Mouse (Mus musculus): ENCODE data around the gene Ano10. TPM values are rescaled to one million over a fixed set of nuclear protein-coding genes. Genes with fewer than 3 reads are reported as not detected.
"Not testable (repeated sequence)": the region's sequence is repeated elsewhere in the genome, so short reads cannot be mapped to it uniquely, and the experiment has no call there.

Gene Ano10
- total RNA-seq, 2 experiments from 2014 or later, result 20.4 to 20.8 TPM

DNA sequence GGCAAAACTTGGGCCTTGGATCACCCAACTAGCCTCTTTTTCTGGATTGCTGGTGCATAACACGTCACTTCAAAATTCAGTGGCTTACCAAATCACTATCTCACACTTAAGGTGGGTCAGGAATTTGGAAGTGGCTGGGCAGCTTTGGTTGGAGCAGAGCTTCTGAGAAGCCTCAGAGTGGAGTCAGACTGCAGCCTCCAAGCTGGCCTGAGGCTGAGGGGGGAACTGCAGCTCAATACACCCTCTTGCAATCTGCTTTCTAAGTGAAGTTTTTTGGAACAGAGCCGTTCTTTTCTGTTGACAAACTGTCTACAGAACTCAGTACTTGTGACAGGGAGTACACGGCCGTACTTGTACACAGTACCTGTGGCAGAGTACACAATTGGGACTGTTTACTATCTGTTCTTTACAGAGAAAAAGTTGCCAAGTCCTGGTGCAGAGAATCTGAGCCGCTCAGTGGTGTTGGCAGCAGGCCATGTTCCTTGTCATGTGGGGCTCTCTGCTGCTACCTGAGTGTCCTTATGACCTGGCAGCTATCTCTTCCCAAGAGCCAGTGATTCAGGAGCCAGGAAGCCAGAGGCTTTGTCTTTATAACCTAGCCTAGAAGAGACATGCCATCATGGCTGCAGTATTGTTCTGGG is 99.1 kb downstream of the Ano10 start:
- no peak for DNase-seq

DNA sequence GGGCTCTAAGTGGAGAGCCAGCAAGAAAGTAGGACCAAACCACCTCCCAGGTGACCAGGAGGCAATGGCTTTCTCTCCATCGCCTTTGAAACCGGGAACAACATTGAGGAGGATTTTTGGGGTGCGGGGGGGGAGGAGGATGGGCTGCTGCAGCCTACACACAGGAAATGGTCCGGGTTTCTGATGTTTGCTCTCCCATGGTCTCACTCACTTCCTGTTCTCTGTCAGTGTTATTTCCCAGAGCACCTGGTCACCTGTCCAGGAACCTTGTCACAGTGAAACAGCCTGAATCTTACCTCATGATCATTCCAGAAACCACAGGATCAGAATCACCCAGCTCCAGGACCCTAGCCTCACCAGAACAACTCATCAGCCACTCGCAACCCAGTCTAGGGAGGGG is 100.4 kb downstream of the Ano10 start:
- DNase-seq, result no peak

DNA sequence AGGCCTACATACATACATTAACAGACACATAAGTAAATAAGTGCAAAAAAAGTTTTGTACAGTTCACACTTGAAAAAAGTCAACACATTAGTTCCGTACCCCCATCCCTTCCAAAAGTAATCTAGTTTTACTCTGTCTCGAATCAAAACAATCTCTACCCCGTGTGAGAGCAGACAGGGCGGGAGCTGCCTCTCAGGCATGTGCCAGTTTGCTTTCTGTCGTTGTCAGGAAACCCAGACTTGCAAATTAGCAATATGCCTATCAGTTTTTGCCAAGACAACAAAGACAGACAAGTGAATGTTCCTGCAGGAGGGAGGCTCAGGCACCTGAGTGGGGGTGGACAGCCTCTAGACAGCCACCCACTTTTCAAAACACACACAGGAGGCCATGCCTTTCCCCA is 100.9 kb downstream of the Ano10 start:
- peak in 1 of 2 experiments; percentile 30 for DNase-seq

DNA sequence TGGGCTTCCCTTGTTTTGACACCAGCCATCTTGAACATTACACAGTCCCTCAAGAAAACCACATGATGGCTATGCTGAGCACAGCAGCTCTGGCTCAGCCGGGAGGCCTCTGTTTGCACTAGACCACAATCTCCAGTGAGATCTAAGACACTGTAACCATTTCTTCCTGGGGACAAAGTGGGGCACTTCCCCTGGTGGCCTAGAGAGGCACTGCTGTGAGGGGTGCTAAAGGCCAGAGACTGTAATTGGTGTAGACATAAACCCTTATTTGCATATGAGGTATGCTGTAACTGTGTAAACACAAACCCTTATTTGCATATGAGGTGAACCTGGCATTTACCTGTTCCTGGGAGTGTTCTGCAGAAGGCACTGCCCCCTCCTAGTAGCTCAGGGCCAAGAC is 105.5 kb downstream of the Ano10 start:
- DNase-seq, result no peak

DNA sequence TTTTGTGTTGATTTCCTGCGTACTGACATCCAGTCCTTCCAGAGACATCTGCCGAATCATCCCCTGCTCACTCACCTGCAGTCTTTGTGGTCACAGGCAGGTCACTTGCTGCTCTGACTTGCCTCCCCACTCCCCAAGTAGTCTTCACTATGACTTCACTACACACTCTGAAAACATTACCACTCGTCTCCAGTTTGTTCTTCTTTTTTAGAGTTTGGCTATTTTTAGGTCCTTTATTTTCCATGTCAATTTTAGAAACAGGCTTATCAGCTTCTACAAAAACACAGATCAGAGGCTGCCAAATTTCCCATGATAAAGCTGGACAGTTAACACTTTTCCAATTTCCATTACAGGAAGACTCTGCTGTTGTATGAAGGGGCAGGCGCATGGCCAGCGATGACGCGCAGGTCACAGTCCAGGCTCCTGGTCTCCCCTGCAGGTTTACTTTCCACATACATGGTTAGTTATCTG is 106.7 kb downstream of the Ano10 start:
- no peak for DNase-seq

DNA sequence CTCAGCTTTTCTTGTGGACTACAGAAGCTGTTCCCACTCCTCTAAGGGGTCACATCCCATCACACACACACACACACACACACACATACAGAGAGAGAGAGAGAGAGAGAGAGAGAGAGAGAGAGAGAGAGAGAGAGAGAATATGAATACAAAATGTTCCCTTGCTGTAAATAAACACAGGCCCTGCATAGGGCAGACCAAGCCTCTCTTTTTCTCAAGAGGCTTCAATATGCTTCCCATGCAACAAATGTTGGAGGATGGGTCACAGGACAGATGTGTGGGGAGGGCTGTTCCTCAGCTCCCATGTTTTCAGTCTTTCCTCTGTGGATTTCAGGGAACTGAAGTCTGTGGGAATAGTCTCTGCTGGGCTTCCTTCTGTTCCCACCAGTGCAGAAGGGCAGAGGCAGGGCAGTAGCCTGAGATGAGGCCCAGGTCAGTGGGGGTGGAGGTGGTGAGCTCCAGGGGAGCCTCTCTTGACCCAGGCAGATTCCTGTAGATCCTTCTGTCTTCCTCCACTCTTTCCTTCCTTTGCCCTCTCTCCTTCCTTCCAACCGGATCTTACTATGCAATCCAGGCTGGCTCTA is 107.5 kb downstream of the Ano10 start:
- no peak for DNase-seq

DNA sequence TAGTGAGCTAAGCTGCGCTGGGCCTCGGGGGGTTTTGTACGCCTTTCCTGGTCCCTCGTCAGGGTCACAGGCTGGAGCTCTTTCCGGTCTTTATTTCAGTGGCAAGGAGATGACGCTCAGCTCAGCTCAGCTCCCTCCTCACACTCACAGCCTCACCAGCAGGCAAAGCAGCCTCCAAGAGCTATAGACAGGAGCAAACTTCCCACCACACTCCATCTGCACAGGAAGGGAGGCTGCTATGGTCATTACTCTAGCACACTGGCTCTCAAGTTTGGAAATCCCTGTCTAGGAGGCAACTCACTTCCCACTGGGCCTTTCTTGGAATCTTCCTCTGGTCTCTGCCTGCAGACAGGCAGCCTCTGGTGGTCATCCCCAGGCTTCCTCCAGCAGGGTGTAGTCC is 108.3 kb downstream of the Ano10 start:
- DNase-seq, result no peak

DNA sequence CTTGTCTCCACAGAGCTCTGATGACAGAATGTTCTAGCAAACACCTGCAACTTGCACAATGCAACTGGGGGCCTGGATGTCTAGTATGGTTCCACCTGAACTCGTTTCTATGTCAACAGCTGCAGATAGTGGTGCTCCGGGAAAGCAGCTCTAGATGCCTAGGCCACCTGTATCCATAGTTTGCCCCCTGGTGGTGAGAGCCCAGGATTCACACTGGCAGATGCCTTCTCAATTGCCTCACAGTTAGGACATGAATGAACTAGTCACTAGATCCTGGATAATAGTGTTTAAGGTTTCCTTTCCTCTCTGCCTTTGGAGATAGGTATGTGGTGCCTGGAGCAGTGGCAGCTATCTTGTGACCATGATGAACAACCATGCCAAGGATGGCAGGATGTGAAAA is 109.2 kb downstream of the Ano10 start:
- peak; percentile 66 to 71 for DNase-seq

DNA sequence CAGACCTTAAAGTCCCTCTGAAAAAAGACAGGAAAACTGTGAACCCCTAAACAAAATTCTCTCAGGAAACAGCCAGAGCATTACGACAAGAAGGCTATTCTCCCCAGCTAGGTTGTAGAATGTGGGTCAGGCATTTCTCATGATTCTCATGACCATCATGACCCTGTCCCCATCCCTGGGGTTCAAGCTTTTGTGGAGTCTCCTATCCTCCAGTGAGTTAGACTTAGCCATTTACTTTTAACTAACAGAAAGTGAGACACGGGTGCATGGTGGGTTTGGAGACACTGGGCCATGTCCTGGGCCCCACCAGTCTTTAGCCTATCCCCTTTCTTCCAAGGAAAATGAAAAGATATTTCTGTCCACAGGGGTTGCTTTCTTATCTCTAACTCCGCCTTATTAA is 109.9 kb downstream of the Ano10 start:
- no peak for DNase-seq

DNA sequence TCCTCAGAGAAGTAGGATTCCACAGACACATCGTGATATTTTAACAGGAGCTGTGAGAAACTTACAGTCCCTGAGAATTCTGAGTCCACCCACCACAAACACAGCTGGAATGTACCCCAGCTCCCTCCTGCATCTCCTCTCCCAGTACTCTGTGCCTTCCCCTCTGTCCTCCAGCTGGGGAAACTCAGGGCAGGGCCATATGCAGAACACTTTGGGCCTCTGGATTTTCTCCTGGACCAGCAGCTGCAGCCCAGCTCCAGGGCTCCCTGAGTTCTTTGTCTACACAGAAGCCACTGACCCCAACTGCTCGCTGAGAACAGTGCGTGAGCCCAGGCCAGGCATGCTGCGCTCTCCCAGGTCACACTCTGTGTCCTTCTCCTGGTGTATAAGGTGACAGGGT is 111.1 kb downstream of the Ano10 start:
- no peak for DNase-seq

DNA sequence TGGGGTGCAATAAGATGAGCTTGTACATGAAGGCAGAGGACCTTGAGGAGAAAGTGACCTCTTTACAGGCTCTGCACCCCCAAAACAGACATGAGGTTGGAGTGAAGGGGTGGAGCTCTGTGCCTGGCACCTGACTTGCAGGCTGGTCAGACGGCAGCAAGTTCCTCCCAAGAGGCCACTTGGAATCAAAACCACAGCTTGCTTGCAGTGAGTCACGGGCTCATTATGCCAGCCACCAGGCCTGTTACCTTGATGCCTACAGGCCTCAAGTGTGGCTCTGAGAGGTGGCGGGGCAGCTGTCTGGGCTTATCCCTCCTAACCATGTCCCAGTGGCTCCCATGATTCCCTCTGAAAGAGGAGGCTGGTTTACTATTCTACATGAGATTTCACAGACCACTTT is 114.1 kb downstream of the Ano10 start:
- no peak for DNase-seq

DNA sequence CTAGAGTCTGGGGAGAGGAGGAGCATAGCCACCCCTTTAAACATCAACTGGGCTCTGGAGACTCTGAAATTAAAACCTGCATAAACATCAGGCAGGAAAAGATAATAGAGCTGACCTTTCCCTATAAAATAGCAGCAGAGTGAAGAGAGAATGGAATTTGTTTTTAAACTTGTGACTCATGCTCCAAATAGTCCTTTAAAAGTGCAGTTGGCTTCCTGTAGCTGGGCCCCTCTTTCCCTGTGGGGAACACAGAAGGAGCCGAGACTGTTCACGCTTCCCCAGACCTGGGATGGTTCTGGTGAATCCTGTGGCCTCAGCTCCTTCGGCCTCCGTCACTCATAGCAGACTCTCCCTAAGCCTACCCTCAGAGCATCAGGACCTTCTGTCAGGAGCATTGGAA is 115.8 kb downstream of the Ano10 start:
- no peak for DNase-seq

DNA sequence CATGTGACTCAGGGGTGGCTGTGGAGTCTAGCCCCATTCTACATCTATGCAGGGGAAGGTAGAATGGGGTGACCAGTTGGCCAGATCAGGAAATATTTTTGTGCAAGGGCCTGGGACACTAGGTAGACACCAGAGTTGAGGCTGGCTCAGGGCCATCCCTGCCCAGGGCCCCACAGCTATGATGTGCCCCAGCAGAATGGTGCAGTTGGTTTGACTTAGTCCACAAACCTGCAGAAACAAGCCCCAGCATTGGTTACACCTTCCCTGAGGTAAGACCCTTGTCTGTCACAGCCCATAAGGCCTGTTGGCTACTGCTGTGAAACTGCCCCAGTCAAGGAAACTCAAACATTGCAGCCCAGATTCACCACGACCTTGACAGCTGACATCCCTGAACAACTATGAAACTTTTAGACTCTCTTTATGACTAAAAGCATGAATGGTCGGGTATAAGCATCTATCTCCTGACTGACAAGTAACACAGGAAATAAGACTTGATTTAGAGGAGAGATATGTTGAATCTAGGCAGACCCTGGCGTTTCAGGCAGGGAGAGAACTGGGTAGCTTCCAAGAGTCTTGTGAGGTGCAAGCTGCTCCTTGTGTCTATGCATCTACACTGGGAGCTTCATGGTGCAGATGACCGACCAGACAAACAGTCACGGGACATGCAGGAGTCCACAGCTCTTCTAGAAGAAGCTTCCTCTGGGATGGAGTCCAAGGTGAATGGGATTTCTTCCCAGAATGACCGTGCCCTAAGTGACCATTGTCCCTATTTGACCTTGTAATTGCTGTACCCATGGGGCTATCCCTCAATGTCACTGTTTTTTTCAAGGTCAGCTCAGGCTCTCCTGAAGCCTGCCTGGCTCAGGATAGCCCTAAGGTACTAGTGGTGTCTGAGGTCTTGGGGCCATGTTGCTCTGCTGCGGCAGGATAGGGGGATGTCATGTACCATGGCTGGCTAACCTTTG is 116.7 kb downstream of the Ano10 start:
- no peak for DNase-seq

DNA sequence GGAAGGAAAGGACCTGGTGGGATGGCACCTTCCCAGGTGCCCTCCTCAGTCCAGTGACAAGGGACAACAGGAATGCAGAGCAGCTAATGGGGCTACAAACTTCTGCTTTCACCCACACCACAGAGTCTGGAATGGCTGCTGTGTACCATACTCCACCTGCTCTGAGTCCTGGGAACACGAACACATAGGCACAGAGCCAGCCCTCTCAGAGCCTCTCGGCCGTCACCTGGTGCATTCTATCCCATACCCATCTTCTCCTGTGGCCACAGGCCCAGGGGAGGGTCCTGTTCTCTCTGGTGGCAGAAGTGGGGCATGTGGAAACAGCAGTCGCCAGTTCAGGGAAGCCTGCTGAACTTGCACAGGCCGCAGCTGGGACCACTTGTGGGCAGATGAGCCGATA is 119.5 kb downstream of the Ano10 start:
- DNase-seq, result no peak

DNA sequence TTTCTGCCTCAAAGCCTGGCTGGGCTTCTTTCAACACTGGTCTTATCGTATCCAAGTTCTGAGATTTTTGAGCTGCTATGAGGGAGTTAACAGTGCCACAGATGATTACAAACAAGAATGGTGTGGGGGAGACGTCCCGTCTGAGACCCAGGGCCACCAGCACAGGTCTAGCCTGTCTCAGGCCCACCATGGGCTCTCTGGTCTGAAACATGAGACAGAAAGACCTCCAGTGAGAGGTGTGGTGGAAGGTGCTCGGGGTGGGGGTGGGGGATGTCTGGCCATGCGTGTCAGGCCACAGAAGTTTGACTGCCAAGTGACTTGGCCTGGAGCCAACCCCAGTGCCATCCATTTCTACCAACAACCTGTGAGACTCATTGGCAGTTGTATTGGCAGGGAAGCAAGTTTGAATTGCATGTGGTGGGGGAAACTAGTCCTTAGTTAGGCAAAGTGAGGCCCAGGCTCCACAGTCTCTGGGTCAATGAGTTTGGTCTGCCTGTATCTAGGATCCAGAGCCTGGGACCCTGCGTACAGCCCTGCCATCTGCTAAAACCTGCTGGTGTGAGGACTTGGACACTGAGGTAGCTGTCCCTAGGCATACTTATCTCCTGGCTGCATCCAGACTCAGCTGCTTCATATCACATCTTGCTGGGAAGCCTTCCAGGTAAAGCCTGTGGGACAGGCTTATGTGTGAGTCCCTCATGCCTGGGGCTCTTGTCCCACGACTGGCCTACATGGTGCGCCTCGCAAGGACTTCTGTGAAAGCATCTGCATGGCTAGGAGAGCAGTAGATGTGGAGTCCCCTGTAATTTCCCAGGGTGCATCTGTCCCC is 120.6 kb downstream of the Ano10 start:
- no peak for DNase-seq

DNA sequence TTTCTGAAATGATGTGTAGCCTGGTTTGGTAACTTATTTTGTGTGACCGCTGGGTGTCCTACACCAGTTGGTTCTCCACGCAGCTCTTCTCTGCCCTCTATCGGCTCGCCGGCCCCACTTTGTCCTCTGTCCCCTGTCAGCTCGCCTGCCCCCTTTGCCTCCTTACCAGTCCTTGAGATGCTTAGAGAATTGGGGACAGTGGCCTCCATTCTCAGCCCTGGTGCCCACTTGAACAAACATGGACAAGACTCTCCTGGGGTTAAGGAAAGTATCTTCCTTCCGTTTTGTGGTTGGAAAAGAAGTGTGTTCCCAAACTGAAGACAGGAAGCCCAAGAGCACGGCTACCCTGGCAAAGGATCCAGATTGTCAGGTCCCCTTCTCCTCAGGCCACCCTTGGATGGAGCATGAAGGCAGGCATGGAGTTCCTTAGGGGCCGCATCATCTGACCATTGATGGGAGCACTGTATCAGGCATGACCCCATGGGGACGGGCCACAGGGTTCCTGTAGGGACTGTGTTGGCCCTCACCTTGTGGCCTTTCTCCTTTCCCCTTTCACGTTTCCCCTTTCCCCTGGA is 121.5 kb downstream of the Ano10 start:
- no peak for DNase-seq

DNA sequence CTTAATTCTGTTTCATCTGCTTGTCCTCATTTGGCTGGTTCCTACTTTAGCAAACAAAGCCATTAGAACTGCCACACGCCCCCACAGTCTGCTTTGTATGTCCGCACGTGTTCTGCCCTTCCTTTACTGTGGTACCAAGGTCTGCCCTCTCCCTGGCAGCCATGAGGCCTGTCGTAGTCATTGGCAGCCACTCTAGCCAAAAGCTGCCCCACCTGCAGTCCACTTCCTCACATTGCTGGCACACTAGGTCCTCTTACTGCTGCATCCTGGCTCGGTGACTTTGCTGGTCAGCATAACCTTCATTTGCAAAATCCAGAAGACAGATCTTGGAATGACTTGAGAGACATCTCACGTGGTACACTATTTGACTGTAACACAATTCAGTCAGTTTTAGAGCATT is 124.3 kb downstream of the Ano10 start:
- DNase-seq, result no peak

DNA sequence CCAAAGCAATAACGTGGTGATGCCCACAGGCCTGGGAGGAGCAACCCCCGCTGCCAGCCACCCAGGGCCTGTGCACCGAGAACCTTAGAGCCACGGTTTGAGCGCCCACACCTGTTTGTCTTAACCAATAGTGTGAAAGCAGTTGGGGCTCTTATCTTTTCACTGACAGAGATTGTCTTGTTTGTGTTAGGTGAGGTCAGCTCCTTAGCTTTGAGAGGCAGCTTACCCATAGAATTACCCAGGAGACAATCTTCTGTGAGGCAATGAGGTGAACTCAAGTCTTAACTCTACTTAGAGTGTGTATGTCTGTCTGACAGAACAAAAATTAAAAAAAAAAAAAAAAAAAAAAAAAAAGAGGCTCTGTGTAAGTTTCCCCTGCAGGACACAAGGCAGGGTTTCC is 126.5 kb downstream of the Ano10 start:
- not testable (repeated sequence) for DNase-seq

DNA sequence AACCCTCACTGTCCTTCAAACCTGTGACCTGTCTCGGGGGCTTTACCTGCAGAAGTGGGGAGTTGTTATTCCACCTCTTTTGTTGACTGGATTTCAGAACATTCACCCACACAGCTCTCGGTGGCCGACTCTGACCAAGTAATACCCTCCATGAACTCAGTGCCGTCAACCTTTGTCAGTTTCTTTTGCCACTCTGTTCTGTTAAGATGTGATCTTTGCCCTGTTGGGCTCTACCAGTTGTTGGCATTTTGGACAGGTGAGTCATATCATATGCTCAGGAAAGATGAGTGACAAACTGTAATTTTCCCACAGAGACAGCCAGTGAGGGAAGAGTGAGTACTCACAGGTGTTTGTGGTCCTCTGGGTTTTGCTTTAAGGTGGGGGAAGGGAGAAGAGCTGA is 129.7 kb downstream of the Ano10 start:
- DNase-seq, result no peak

DNA sequence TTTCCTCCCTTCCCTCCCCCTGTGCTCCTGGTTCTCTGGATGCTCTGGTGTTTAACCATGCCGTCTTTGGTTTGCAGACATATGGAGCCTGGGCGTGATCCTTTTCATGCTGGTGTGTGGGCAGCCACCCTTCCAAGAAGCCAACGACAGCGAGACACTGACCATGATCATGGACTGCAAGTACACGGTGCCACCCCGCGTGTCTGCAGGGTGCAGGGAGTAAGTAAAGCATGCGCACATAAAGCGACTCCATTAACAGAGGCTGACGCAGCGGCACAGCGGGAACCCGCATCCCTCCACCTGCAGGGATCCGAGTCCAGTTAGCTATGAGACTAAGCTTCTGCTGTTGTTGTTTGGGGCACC is 137.2 kb downstream of the Ano10 start:
- no peak for DNase-seq

DNA sequence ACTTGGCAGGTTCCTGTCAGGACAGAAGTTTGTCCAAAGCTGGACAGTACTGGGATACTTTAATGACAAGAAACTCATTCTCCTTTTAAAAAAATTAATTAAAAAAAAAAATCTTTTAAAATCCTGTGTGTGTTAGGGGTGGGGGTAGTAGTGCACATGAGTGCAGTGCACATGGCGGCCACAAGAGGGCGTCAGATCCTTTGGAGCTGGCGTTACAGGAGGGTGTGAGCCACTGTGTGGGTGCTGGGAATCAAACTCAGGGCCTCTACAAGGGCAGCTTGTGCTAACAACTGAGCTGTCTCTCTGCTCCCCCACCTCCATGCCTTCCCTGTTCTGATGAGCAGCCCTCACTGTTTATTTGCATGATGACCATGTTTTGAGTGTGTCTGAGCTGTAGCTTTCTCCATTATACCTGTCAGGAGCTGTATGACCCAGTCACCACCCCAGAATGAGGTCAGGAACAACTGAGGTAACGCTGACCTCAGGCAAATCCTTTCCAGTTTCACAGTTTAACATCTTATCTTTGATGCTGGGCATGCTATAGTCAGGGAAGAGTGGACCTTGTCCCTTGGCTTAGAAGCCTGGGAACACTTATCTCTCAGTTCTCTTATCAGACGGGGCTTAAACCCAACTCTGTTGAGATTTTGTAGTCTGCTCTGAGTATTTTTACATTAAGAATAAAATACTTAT is 137.7 kb downstream of the Ano10 start:
- no peak for DNase-seq

DNA sequence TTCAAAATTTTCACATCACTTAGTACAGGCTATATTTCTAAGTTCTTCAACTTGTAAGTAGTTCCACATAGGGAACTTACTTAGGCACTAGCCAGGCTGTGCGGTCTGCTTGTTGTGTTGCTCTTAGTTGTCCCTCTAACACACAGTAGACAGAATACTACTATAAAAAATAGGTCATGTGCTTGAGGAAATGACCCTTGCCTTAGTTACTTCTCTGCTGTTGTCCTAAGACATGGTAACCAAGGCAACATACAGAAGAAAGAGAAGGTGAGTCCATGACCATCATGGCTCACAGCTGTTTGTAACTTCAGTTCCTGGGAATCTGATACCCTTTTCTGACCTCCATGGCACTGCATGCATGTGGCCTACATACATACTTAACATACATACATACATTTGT is 139.0 kb downstream of the Ano10 start:
- no peak for DNase-seq
